In the genomic region with DNA sequence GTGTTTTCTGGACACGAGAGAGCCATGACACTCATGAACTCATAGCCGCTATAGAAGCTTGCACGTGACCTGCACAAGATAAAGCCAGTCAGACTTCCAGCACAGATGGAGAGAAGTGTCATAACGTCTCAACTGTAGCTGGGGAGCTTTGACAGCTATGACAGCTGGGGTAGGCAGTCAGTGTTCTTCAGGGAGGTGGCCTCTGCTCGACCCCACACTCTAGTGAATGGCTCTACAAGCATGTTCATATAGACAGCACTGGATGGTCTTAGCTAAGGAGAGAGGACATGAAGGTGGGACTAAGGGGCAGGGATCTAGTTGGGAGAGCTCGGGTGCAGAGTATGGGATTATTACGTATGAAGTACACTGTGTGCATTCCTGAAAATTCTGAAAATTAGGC, we compare ENCODE assay signal across 19 mouse cellular contexts.
DNase-seq lines count a peak whose midpoint lies in the region; ATAC-seq lines count a peak whose summit lies in the region.
"Had no signal": no experiment of that assay in that cellular context is flagged by ENCODE, and none has a peak within 500 bp of the region (broad histone marks: within the 10 kb centered on the region; RNA-seq: fewer than 3 reads in every experiment).

No protein-coding gene starts in this region.

- H3K27ac ChIP-seq in heart, embryonic 13.5 days (replicated peaks) = peak overlapping the region; percentile 49
- H3K27ac ChIP-seq in limb, embryonic 12.5 days = no peak overlapping the region
- H3K27ac ChIP-seq in limb, embryonic 10.5 days = no peak overlapping the region
- H3K27ac ChIP-seq in midbrain, embryonic 16.5 days (ENCODE audit: low read length) = no peak overlapping the region
- no peak overlapping the region for H3K27ac ChIP-seq in midbrain, embryonic 15.5 days
- H3K27ac ChIP-seq: forebrain, embryonic 10.5 days; kidney, postnatal 0 days; limb, embryonic 15.5 days; liver, embryonic 15.5 days; neural tube, embryonic 13.5 days had no signal

- peaks cover 9% of the 10 kb centered on the region; the same call in 1 of the 2 replicates for H3K4me1 ChIP-seq in heart, embryonic 13.5 days
- 0 out of 2 replicates have a peak, but pooled peaks cover 3% of the 10 kb centered on the region for H3K4me1 ChIP-seq in limb, embryonic 12.5 days (replicated peaks)
- peaks cover 12% of the 10 kb centered on the region; the same call in 1 of the 2 replicates for H3K4me1 ChIP-seq in limb, embryonic 10.5 days
- no peaks in the 10 kb centered on the region for H3K4me1 ChIP-seq in midbrain, embryonic 16.5 days (ENCODE audit: control insufficient read depth, insufficient read depth, low read length)
- no peaks in the 10 kb centered on the region for H3K4me1 ChIP-seq in midbrain, embryonic 15.5 days
- H3K4me1 ChIP-seq: forebrain, embryonic 10.5 days; limb, embryonic 15.5 days; liver, embryonic 15.5 days had no signal

- peaks cover 25% of the 10 kb centered on the region for H3K36me3 ChIP-seq in heart, embryonic 13.5 days
- H3K36me3 ChIP-seq in limb, embryonic 12.5 days = peaks cover 11% of the 10 kb centered on the region; the same call in 1 of the 2 replicates
- peaks cover 11% of the 10 kb centered on the region; the same call in 1 of the 2 replicates for H3K36me3 ChIP-seq in limb, embryonic 10.5 days
- H3K36me3 ChIP-seq in midbrain, embryonic 16.5 days (ENCODE audit: control insufficient read depth, insufficient read depth, low read length) = no peaks in the 10 kb centered on the region
- no peaks in the 10 kb centered on the region for H3K36me3 ChIP-seq in midbrain, embryonic 15.5 days (replicated peaks)
- H3K36me3 ChIP-seq: liver, embryonic 15.5 days had no signal

- no peaks in the 10 kb centered on the region for H3K27me3 ChIP-seq in heart, embryonic 13.5 days (replicated peaks)
- no peaks in the 10 kb centered on the region for H3K27me3 ChIP-seq in limb, embryonic 12.5 days
- no peaks in the 10 kb centered on the region for H3K27me3 ChIP-seq in limb, embryonic 10.5 days (ENCODE audit: low read depth, poor library complexity, severe bottlenecking)
- H3K27me3 ChIP-seq in midbrain, embryonic 16.5 days (ENCODE audit: control insufficient read depth, insufficient read depth, low read depth, low read length) = no peaks in the 10 kb centered on the region
- no peaks in the 10 kb centered on the region for H3K27me3 ChIP-seq in midbrain, embryonic 15.5 days (replicated peaks)
- H3K27me3 ChIP-seq: limb, embryonic 15.5 days; liver, embryonic 15.5 days; neural tube, embryonic 13.5 days had no signal

- H3K9ac ChIP-seq in heart, embryonic 13.5 days = no peak overlapping the region
- no peak overlapping the region for H3K9ac ChIP-seq in limb, embryonic 12.5 days (replicated peaks)
- H3K9ac ChIP-seq in midbrain, embryonic 16.5 days (ENCODE audit: low read depth, low read length) = no peak overlapping the region
- H3K9ac ChIP-seq in midbrain, embryonic 15.5 days = no peak overlapping the region
- H3K9ac ChIP-seq: limb, embryonic 15.5 days; liver, embryonic 15.5 days; neural tube, embryonic 13.5 days had no signal

- H3K9me3 ChIP-seq in heart, embryonic 13.5 days = no peaks in the 10 kb centered on the region
- no peaks in the 10 kb centered on the region for H3K9me3 ChIP-seq in limb, embryonic 12.5 days
- no peaks in the 10 kb centered on the region for H3K9me3 ChIP-seq in limb, embryonic 10.5 days (replicated peaks)
- H3K9me3 ChIP-seq in midbrain, embryonic 16.5 days (replicated peaks; ENCODE audit: control insufficient read depth, low read length, poor library complexity, severe bottlenecking) = no peaks in the 10 kb centered on the region
- no peaks in the 10 kb centered on the region for H3K9me3 ChIP-seq in midbrain, embryonic 15.5 days
- H3K9me3 ChIP-seq: forebrain, embryonic 10.5 days; limb, embryonic 15.5 days; liver, embryonic 15.5 days; neural tube, embryonic 13.5 days had no signal

- WGBS in heart, embryonic 13.5 days = 43% methylated on average over 7 of the region's 7 CpGs
- WGBS in limb, embryonic 12.5 days = 89% methylated on average over 7 of the region's 7 CpGs
- WGBS in limb, embryonic 10.5 days = 89% methylated on average over 7 of the region's 7 CpGs
- 90% methylated on average over 7 of the region's 7 CpGs for WGBS in midbrain, embryonic 16.5 days
- WGBS in midbrain, embryonic 15.5 days = 90% methylated on average over 7 of the region's 7 CpGs

- no peak overlapping the region for H3K4me3 ChIP-seq in heart, embryonic 13.5 days
- no peak overlapping the region for H3K4me3 ChIP-seq in limb, embryonic 12.5 days (replicated peaks)
- no peak overlapping the region for H3K4me3 ChIP-seq in limb, embryonic 10.5 days
- no peak overlapping the region for H3K4me3 ChIP-seq in midbrain, embryonic 16.5 days (ENCODE audit: low read depth, low read length)
- H3K4me3 ChIP-seq in midbrain, embryonic 15.5 days = no peak overlapping the region
- H3K4me3 ChIP-seq: forebrain, embryonic 10.5 days; limb, embryonic 15.5 days; liver, embryonic 15.5 days; neural tube, embryonic 13.5 days had no signal

- DNase-seq in heart, adult 9 months (ENCODE audit: low spot score in 2 of 2) = no peak
- DNase-seq in limb, embryonic 10.5 days (ENCODE audit: low spot score) = no peak
- no peak for DNase-seq in testis, postnatal 14 days (ENCODE audit: low spot score)
- DNase-seq: cerebellum, adult 18-20 months; cerebellum, postnatal 25 days; embryo, embryonic 11 days; gastrocnemius, postnatal 36 days; heart, postnatal 4 days; kidney, adult 18-20 months; thymus, postnatal 25 days had no signal

- no peak overlapping the region for H3K4me2 ChIP-seq in heart, embryonic 13.5 days
- no peak overlapping the region for H3K4me2 ChIP-seq in limb, embryonic 12.5 days
- no peak overlapping the region for H3K4me2 ChIP-seq in midbrain, embryonic 16.5 days (ENCODE audit: low read length)
- no peak overlapping the region for H3K4me2 ChIP-seq in midbrain, embryonic 15.5 days
- H3K4me2 ChIP-seq: limb, embryonic 15.5 days; liver, embryonic 15.5 days; neural tube, embryonic 13.5 days had no signal

- ATAC-seq in heart, embryonic 13.5 days (ENCODE audit: extremely low read depth, insufficient number of reproducible peaks, low FRiP score, low TSS enrichment) = peak; percentile 76; the same call in 1 of the 2 replicates
- peak; percentile 56; the same call in 1 of the 2 replicates for ATAC-seq in limb, embryonic 12.5 days (ENCODE audit: insufficient number of reproducible peaks, insufficient read depth, low FRiP score, low TSS enrichment, low read depth)
- peak; percentile 33; the same call in 1 of the 2 replicates for ATAC-seq in midbrain, embryonic 16.5 days
- no peak for ATAC-seq in midbrain, embryonic 15.5 days (replicated peaks)
